Mouse (Mus musculus) forebrain, postnatal 0 days (tissue): ENCODE measurements around the gene Itgb5. TPM values are rescaled to one million over a fixed set of nuclear protein-coding genes. Genes with fewer than 3 reads are reported as not detected.

Experiments
- ATAC-seq: fragments of 200-750 bp; cut with Nextera tagmentation; 2 replicates; pipeline ENCODE4 v1.8.0; 2017; ENCODE audit warnings: mild to moderate bottlenecking, moderate library complexity
- DNase-seq: peaks from one replicate; pipeline ENCODE4 v3.0.0-alpha.2; 2015
- H3K27ac ChIP-seq: fragments of 300-500 bp; sonication (generic); 2 replicates; pipeline ENCODE4 v1.5.1; 2014; ENCODE audit warnings: low read depth, mild to moderate bottlenecking, antibody characterized with exemption, low read length, moderate library complexity, mixed read lengths
- H3K27me3 ChIP-seq: fragments of 300-500 bp; sonication (generic); 2 replicates; pipeline ENCODE4 v1.6.1; 2014; ENCODE audit warnings: mild to moderate bottlenecking, low read length, mixed read lengths; ENCODE audit not compliant: insufficient read depth
- H3K36me3 ChIP-seq: fragments of 300-500 bp; sonication (generic); 2 replicates; pipeline ENCODE4 v1.6.1; 2014; ENCODE audit warnings: mild to moderate bottlenecking, moderate library complexity; ENCODE audit not compliant: insufficient read depth
- H3K4me1 ChIP-seq: fragments of 300-500 bp; sonication (generic); 2 replicates; pipeline ENCODE4 v1.6.1; 2014; ENCODE audit warnings: antibody characterized with exemption; ENCODE audit not compliant: insufficient read depth
- H3K4me2 ChIP-seq: fragments of 300-500 bp; sonication (generic); 2 replicates; pipeline ENCODE4 v1.6.1; 2014; ENCODE audit warnings: low read depth, mild to moderate bottlenecking, moderate library complexity
- H3K4me3 ChIP-seq: fragments of 300-500 bp; sonication (generic); 2 replicates; pipeline ENCODE4 v1.5.1; 2014; ENCODE audit warnings: low read depth, low read length, mixed read lengths
- H3K9ac ChIP-seq: fragments of 300-500 bp; sonication (generic); 2 replicates; pipeline ENCODE4 v1.6.1; 2014; ENCODE audit warnings: mild to moderate bottlenecking
- H3K9me3 ChIP-seq: fragments of 300-500 bp; sonication (generic); 2 replicates; pipeline ENCODE4 v1.6.1; 2016; ENCODE audit warnings: low read length
- CTCF ChIP-seq: sonication (generic); IDR thresholded peaks from 2 replicates; pipeline ENCODE4 v1.5.1; 2016; ENCODE audit warnings: antibody characterized with exemption, control low read depth, low read depth
- WGBS: fragments of 180-500 bp; shearing (Covaris S2); extraction: QIAGEN DNeasy Blood & Tissue Kit; methylation state at CpG from one replicate; pipeline ENCODE4 v1.1.7; 2014; 5-methylcytosine and 5-hydroxymethylcytosine counted together
- polyA plus RNA-seq: library from polyadenylated mRNA; unstranded; fragments of >200 nt; fragmentation: Nextera tagmentation; extraction: Ambion mirVana; gene quantifications from 2 replicates; pipeline ENCODE4 v1.2.1, GENCODE M21; 2015
- total RNA-seq: library from RNA; depleted of rRNA; stranded (reverse); fragments of >200 nt; gene quantifications from 2 replicates; pipeline ENCODE4 v1.2.3, GENCODE M21; 2014

The Itgb5 gene
- total and polyA plus RNA-seq, 2 experiments from 2014 or later: 19.7 to 49.3 TPM

GRCm38 (mm10) chr16:33878041-33878783 is 48.7 kb downstream of the Itgb5 start:
- no peak overlapping the region for H3K4me3 ChIP-seq
- no peaks in the 10 kb centered on the region for H3K36me3 ChIP-seq
- WGBS: 33% methylated on average over 6 of the region's 6 CpGs
- H3K4me1 ChIP-seq: 0 out of 2 replicates have a peak, but pooled peaks cover 8% of the 10 kb centered on the region
- no peaks in the 10 kb centered on the region for H3K27me3 ChIP-seq
- no peaks in the 10 kb centered on the region for H3K9me3 ChIP-seq
- no peak overlapping the region for H3K9ac ChIP-seq
- ATAC-seq (peak; percentile 42), DNase-seq (peak; percentile 44)
- TF ChIP-seq CTCF: no peak
- no peak overlapping the region for H3K27ac ChIP-seq
- H3K4me2 ChIP-seq: no peak overlapping the region

GRCm38 (mm10) chr16:33879031-33879430 is 49.6 kb downstream of the Itgb5 start:
- 61% methylated on average over 6 of the region's 6 CpGs for WGBS
- no peak overlapping the region for H3K9ac ChIP-seq
- no peak overlapping the region for H3K4me2 ChIP-seq
- H3K36me3 ChIP-seq: no peaks in the 10 kb centered on the region
- no peak for TF ChIP-seq CTCF
- H3K27me3 ChIP-seq: no peaks in the 10 kb centered on the region
- no peaks in the 10 kb centered on the region for H3K9me3 ChIP-seq
- 0 out of 2 replicates have a peak, but pooled peaks cover 10% of the 10 kb centered on the region for H3K4me1 ChIP-seq
- no peak for DNase-seq
- no peak for ATAC-seq
- H3K4me3 ChIP-seq: no peak overlapping the region
- H3K27ac ChIP-seq: no peak overlapping the region

- Histone ChIP-seq H3K36me3 (no peaks in the 10 kb centered on the region), H3K4me1 (0 out of 2 replicates have a peak, but pooled peaks cover 10% of the 10 kb centered on the region), H3K9ac (no peak overlapping the region), H3K4me2 (no peak overlapping the region), H3K9me3 (no peaks in the 10 kb centered on the region), H3K27ac (no peak overlapping the region), H3K27me3 (no peaks in the 10 kb centered on the region), H3K4me3 (no peak overlapping the region)
- 52% methylated on average over 4 of the region's 4 CpGs for WGBS
- no peak for DNase-seq
- ATAC-seq: no peak
- no peak for TF ChIP-seq CTCF
These were observed 50.1 kb downstream of the Itgb5 start for GRCm38 (mm10) chr16:33879556-33879955.

- no peak for TF ChIP-seq CTCF
- Histone ChIP-seq H3K9ac (no peak overlapping the region), H3K27me3 (no peaks in the 10 kb centered on the region), H3K4me2 (no peak overlapping the region), H3K27ac (no peak overlapping the region), H3K36me3 (no peaks in the 10 kb centered on the region), H3K4me3 (no peak overlapping the region), H3K4me1 (0 out of 2 replicates have a peak, but pooled peaks cover 10% of the 10 kb centered on the region), H3K9me3 (no peaks in the 10 kb centered on the region)
- ATAC-seq: no peak
- no peak for DNase-seq
- 94% methylated on average over 4 of the region's 4 CpGs for WGBS
These were observed 51.3 kb downstream of the Itgb5 start for GRCm38 (mm10) chr16:33880765-33881164.

GRCm38 (mm10) chr16:33882540-33882939 is 53.1 kb downstream of the Itgb5 start:
- no peaks in the 10 kb centered on the region for H3K9me3 ChIP-seq
- peak overlapping the region; percentile 10; the same call in 1 of the 2 replicates for H3K4me2 ChIP-seq
- H3K4me1 ChIP-seq: 0 out of 2 replicates have a peak, but pooled peaks cover 10% of the 10 kb centered on the region
- no peak overlapping the region for H3K9ac ChIP-seq
- ATAC-seq (no peak; the same call in 1 of the 2 replicates), DNase-seq (peak; percentile 71)
- no peak overlapping the region for H3K4me3 ChIP-seq
- peak overlapping the region; percentile 41 for H3K27ac ChIP-seq
- no peak for TF ChIP-seq CTCF
- no peaks in the 10 kb centered on the region for H3K27me3 ChIP-seq
- H3K36me3 ChIP-seq: no peaks in the 10 kb centered on the region
- WGBS: 34% methylated on average over 4 of the region's 4 CpGs

GRCm38 (mm10) chr16:33883046-33883975 is 53.8 kb downstream of the Itgb5 start:
- DNase-seq (peak; percentile 83), ATAC-seq (peak; percentile 87)
- Histone ChIP-seq H3K27ac (peak overlapping the region; percentile 42), H3K9me3 (no peaks in the 10 kb centered on the region), H3K27me3 (no peaks in the 10 kb centered on the region), H3K4me2 (no peak overlapping the region), H3K36me3 (no peaks in the 10 kb centered on the region), H3K9ac (0 out of 2 replicates have a peak overlapping the region, but pooled peaks have one; percentile 14), H3K4me1 (0 out of 2 replicates have a peak, but pooled peaks cover 10% of the 10 kb centered on the region), H3K4me3 (no peak overlapping the region)
- WGBS: 16% methylated on average over 16 of the region's 16 CpGs
- no peak for TF ChIP-seq CTCF
